21 mouse cellular contexts compared by ENCODE assay signal in genomic region chr8:103534971-103535370, GRCm38 (mm10).
DNase-seq lines count a peak whose midpoint lies in the region; ATAC-seq and TF ChIP-seq lines count a peak whose summit lies in the region.
"Had no signal": no experiment of that assay in that cellular context is flagged by ENCODE, and none has a peak within 500 bp of the region (broad histone marks: within the 10 kb centered on the region; RNA-seq: fewer than 3 reads in every experiment).

No protein-coding gene starts in this region.

- H3K27me3 ChIP-seq in megakaryocyte, embryonic 14.5 days (replicated peaks): no peaks in the 10 kb centered on the region
- H3K27me3 ChIP-seq in myocyte (ENCODE audit: control insufficient read depth, insufficient read depth, insufficient read length): no peaks in the 10 kb centered on the region
- H3K27me3 ChIP-seq: forebrain, embryonic 15.5 days; heart, embryonic 12.5 days; hindbrain, embryonic 12.5 days; limb, embryonic 12.5 days; neural tube, embryonic 15.5 days had no signal

- H3ac ChIP-seq in myocyte (ENCODE audit: control insufficient read depth, insufficient read length): no peak overlapping the region

- TF ChIP-seq POLR2A in myocyte (IDR thresholded peaks at IDR 0.05; ENCODE audit: insufficient read length, low read depth): no peak

- peaks cover 33% of the 10 kb centered on the region for H3K9me3 ChIP-seq in megakaryocyte, embryonic 14.5 days
- H3K9me3 ChIP-seq: forebrain, embryonic 15.5 days; heart, embryonic 12.5 days; hindbrain, embryonic 12.5 days; limb, embryonic 12.5 days; neural tube, embryonic 15.5 days had no signal

- no peaks in the 10 kb centered on the region for H3K36me3 ChIP-seq in megakaryocyte, embryonic 14.5 days (replicated peaks; ENCODE audit: low read length)
- H3K36me3 ChIP-seq in myocyte (ENCODE audit: control insufficient read depth, insufficient read depth): no peaks in the 10 kb centered on the region
- H3K36me3 ChIP-seq: forebrain, embryonic 15.5 days; heart, embryonic 12.5 days; hindbrain, embryonic 12.5 days; limb, embryonic 12.5 days; neural tube, embryonic 15.5 days had no signal

- no peak overlapping the region for H3K4me2 ChIP-seq in myocyte (ENCODE audit: low read depth)
- H3K4me2 ChIP-seq: forebrain, embryonic 15.5 days; heart, embryonic 12.5 days; hindbrain, embryonic 12.5 days; limb, embryonic 12.5 days; liver, embryonic 11.5 days; neural tube, embryonic 15.5 days had no signal

- no peaks in the 10 kb centered on the region for H3K4me1 ChIP-seq in megakaryocyte, embryonic 14.5 days
- H3K4me1 ChIP-seq: forebrain, embryonic 15.5 days; heart, embryonic 12.5 days; hindbrain, embryonic 12.5 days; limb, embryonic 12.5 days; neural tube, embryonic 15.5 days had no signal

- peak; percentile 51 for DNase-seq in gastrocnemius, postnatal 10 days
- no peak for DNase-seq in gastrocnemius, adult 8-10 months (ENCODE audit: low spot score in 2 of 2)
- peak; percentile 69 for DNase-seq in NIH3T3 (ENCODE audit: low read depth)
- DNase-seq in B cell, adult 2 months: no peak
- DNase-seq: heart, adult 18-20 months; kidney, adult 11 months; kidney, postnatal 4 days; layer of hippocampus, adult 9-11 months; liver, postnatal 0 days; lung, postnatal 10 days; midbrain, embryonic 14.5 days; spleen, adult 18-20 months had no signal

- ATAC-seq in megakaryocyte, adult 5-6 weeks (ENCODE audit: poor library complexity, severe bottlenecking): no peak
- ATAC-seq: forebrain, embryonic 15.5 days; liver, postnatal 0 days had no signal

- H3K79me2 ChIP-seq in myocyte (ENCODE audit: control insufficient read depth, insufficient read depth): no peaks in the 10 kb centered on the region

- peak overlapping the region; percentile 42 for H3K4me3 ChIP-seq in megakaryocyte, embryonic 14.5 days (replicated peaks)
- no peak overlapping the region for H3K4me3 ChIP-seq in myocyte
- H3K4me3 ChIP-seq: forebrain, embryonic 15.5 days; heart, embryonic 12.5 days; hindbrain, embryonic 12.5 days; limb, embryonic 12.5 days; neural tube, embryonic 15.5 days had no signal

TF ChIP-seq in myocyte, 11 proteins besides CTCF, POLR2A, EP300 and RAD21:
- TF ChIP-seq E2F4 (IDR thresholded peaks at IDR 0.05; ENCODE audit: insufficient read depth): no peak
- peak in 2 of 3 experiments; percentile 20 to 59 for TF ChIP-seq MYOD1 (IDR thresholded peaks at IDR 0.05; ENCODE audit: control insufficient read depth in 1 of 3, insufficient read length in 2 of 3, low read depth in 2 of 3)
- no peak for TF ChIP-seq MYOG (IDR thresholded peaks at IDR 0.05; ENCODE audit: control insufficient read depth in 1 of 3, insufficient read depth in 1 of 3, insufficient read length in 2 of 3, low read depth in 2 of 3)
TF ChIP-seq in myocyte: peak in this region for 1.

Comparison
In these comparisons a context has a peak if more than half of its experiments do, and no peak if none do; other contexts are left out.
1. DNase-seq: peak in gastrocnemius, postnatal 10 days (single experiment) and NIH3T3 (single experiment); none in gastrocnemius, adult 8-10 months (0 of 2) and B cell, adult 2 months (0 of 2).